Mouse (Mus musculus): ENCODE measurements at regions not wholly inside any gene's neighbourhood (a gene's known extent, or its start where the extent isn't known, plus 50 kb on each side); places are given as distances from the start of the nearest gene placed in this dataset.

DNA sequence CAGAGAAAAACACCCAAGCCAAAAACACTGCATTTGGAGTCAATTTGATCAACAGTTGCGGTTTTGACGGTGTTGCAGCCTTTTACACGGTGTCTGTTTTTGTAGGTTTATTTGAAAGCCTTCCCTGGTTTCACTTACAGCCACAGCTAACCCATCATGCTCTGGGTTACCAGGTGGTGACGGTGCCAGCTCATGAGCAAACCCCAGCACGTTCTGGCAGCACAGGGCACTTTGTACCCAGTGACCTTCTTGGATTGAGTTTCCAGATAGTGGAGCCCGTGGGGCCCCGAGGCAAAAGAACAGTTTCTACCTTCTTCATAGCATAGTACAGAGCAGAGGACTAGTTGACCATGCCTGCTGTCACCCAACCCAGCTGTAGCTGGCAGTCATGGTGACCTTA lies 152.6 kb upstream of the F930015N05Rik start:
- Histone ChIP-seq H3K4me3 (ENCODE audit: insufficient read depth in 1 of 2, low read depth in 1 of 2, low read length in 2 of 2, poor library complexity in 1 of 2, severe bottlenecking in 1 of 2) (no peak overlapping the region), H3K9me3 (ENCODE audit: control insufficient read depth, insufficient read depth, low read depth, low read length) (no peaks in the 10 kb centered on the region), H3K27ac (ENCODE audit: insufficient read depth, low read depth, low read length, poor library complexity, severe bottlenecking) (no peak overlapping the region), H3K9ac (ENCODE audit: insufficient read depth, low read depth, low read length, poor library complexity, severe bottlenecking) (no peak overlapping the region), H3K4me1 (ENCODE audit: control insufficient read depth in 2 of 2, insufficient read depth in 2 of 2, low read length in 2 of 2, poor library complexity in 1 of 2) (no peaks in the 10 kb centered on the region), H3K36me3 (ENCODE audit: control insufficient read depth, insufficient read depth, low read length, poor library complexity, severe bottlenecking) (no peaks in the 10 kb centered on the region)
- in situ Hi-C loops (cut with MboI; ENCODE audit: low sequenced_read_pairs in 2 of 2, unreplicated experiment in 2 of 2) = no loop called here
- TF ChIP-seq HCFC1 (IDR thresholded peaks at IDR 0.05; ENCODE audit: borderline replicate concordance, insufficient read depth, low read length) (no peak), ZC3H11A (IDR thresholded peaks at IDR 0.05; ENCODE audit: borderline replicate concordance, low read depth, low read length) (no peak), ZNF384 (IDR thresholded peaks at IDR 0.05; ENCODE audit: low read depth, low read length) (no peak), MAFK (IDR thresholded peaks at IDR 0.05; ENCODE audit: insufficient read depth, low read depth, low read length) (no peak), CHD2 (IDR thresholded peaks at IDR 0.05; ENCODE audit: low read depth, low read length) (no peak)
- DNase-seq (ENCODE audit: low read depth, low spot score) = no peak

DNA sequence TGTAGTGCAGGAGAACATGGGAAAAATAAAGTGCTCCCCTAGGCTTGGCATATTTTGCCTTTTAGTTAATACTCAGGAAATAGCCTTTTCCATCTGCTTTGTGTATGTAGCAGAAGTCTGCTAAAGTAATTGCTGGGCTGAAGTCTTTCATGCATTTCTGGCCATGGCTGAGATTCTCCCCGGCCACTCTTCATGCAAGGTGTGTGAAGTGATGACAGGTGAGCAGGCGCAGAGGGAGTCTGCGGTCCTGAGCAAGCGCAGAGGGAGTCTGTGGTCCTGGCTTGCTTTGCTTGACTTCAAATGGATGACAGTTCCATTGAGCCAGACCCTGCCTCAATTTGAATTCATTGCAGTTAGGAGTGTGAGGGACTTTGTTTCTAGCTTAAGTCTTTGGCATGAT lies 153.6 kb upstream of the F930015N05Rik start:
- TF ChIP-seq MAFK (IDR thresholded peaks at IDR 0.05; ENCODE audit: insufficient read depth, low read depth, low read length) (no peak), ZC3H11A (IDR thresholded peaks at IDR 0.05; ENCODE audit: borderline replicate concordance, low read depth, low read length) (no peak), HCFC1 (IDR thresholded peaks at IDR 0.05; ENCODE audit: borderline replicate concordance, insufficient read depth, low read length) (no peak), CHD2 (IDR thresholded peaks at IDR 0.05; ENCODE audit: low read depth, low read length) (no peak), ZNF384 (IDR thresholded peaks at IDR 0.05; ENCODE audit: low read depth, low read length) (no peak)
- in situ Hi-C loops (cut with MboI; ENCODE audit: low sequenced_read_pairs in 2 of 2, unreplicated experiment in 2 of 2) = no loop called here
- no peaks in the 10 kb centered on the region for H3K4me1 ChIP-seq (ENCODE audit: control insufficient read depth in 2 of 2, insufficient read depth in 2 of 2, low read length in 2 of 2, poor library complexity in 1 of 2)
- no peak for DNase-seq (ENCODE audit: low read depth, low spot score)
- H3K9ac ChIP-seq (ENCODE audit: insufficient read depth, low read depth, low read length, poor library complexity, severe bottlenecking) = no peak overlapping the region
- no peak overlapping the region for H3K4me3 ChIP-seq (ENCODE audit: insufficient read depth in 1 of 2, low read depth in 1 of 2, low read length in 2 of 2, poor library complexity in 1 of 2, severe bottlenecking in 1 of 2)
- no peak overlapping the region for H3K27ac ChIP-seq (ENCODE audit: insufficient read depth, low read depth, low read length, poor library complexity, severe bottlenecking)
- H3K9me3 ChIP-seq (ENCODE audit: control insufficient read depth, insufficient read depth, low read depth, low read length) = no peaks in the 10 kb centered on the region
- no peaks in the 10 kb centered on the region for H3K36me3 ChIP-seq (ENCODE audit: control insufficient read depth, insufficient read depth, low read length, poor library complexity, severe bottlenecking)

DNA sequence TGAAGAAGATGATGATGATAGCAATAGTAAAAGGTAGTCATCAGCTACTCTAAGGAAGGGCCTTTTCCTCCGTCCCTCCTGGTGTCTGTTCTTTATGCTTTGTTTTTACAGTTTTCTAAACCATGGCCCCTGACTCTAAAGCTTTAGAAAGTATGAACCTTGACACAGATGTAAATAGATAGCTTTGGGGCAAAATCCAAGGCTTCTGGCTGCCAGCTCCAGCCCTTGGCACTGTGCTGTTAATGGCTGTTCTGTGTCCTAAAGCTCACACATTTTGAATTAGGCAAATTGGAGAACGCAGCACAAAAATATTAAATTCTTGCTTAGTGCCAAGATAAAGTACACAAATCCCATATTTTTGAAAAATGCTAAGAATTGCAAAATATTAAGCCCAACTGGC lies 155.8 kb upstream of the F930015N05Rik start:
- in situ Hi-C loops (cut with MboI; ENCODE audit: low sequenced_read_pairs in 2 of 2, unreplicated experiment in 2 of 2) = no loop called here
- no peaks in the 10 kb centered on the region for H3K4me1 ChIP-seq (ENCODE audit: control insufficient read depth in 2 of 2, insufficient read depth in 2 of 2, low read length in 2 of 2, poor library complexity in 1 of 2)
- TF ChIP-seq ZC3H11A (IDR thresholded peaks at IDR 0.05; ENCODE audit: borderline replicate concordance, low read depth, low read length) (no peak), MAFK (IDR thresholded peaks at IDR 0.05; ENCODE audit: insufficient read depth, low read depth, low read length) (no peak), HCFC1 (IDR thresholded peaks at IDR 0.05; ENCODE audit: borderline replicate concordance, insufficient read depth, low read length) (no peak), ZNF384 (IDR thresholded peaks at IDR 0.05; ENCODE audit: low read depth, low read length) (no peak), CHD2 (IDR thresholded peaks at IDR 0.05; ENCODE audit: low read depth, low read length) (no peak)
- H3K27ac ChIP-seq (ENCODE audit: insufficient read depth, low read depth, low read length, poor library complexity, severe bottlenecking) = no peak overlapping the region
- DNase-seq (ENCODE audit: low read depth, low spot score) = no peak
- H3K4me3 ChIP-seq (ENCODE audit: insufficient read depth in 1 of 2, low read depth in 1 of 2, low read length in 2 of 2, poor library complexity in 1 of 2, severe bottlenecking in 1 of 2) = no peak overlapping the region
- no peaks in the 10 kb centered on the region for H3K36me3 ChIP-seq (ENCODE audit: control insufficient read depth, insufficient read depth, low read length, poor library complexity, severe bottlenecking)
- H3K9me3 ChIP-seq (ENCODE audit: control insufficient read depth, insufficient read depth, low read depth, low read length) = no peaks in the 10 kb centered on the region
- H3K9ac ChIP-seq (ENCODE audit: insufficient read depth, low read depth, low read length, poor library complexity, severe bottlenecking) = no peak overlapping the region

DNA sequence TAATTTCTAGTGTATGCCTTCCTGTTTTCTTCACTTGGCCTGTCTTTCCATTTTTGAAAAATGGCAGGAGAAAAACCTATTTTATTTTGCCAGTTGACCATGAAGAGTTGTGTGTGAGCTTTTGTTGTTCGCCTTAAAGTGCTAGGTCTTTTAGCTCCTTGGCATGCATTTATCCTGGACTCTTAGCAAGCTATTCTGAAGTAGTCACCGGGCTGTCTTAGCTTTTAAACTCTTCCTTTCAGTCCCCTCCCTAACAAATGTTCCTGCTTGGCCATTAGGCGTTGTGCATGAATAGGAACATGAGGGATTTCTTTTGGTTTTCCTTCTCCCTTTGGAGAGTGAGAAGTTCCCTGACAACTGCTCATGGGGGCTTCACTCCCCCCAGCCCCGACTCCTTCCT lies 160.9 kb upstream of the F930015N05Rik start:
- in situ Hi-C loops (cut with MboI; ENCODE audit: low sequenced_read_pairs in 2 of 2, unreplicated experiment in 2 of 2) = no loop called here
- TF ChIP-seq HCFC1 (IDR thresholded peaks at IDR 0.05; ENCODE audit: borderline replicate concordance, insufficient read depth, low read length) (no peak), CHD2 (IDR thresholded peaks at IDR 0.05; ENCODE audit: low read depth, low read length) (no peak), ZNF384 (IDR thresholded peaks at IDR 0.05; ENCODE audit: low read depth, low read length) (no peak), ZC3H11A (IDR thresholded peaks at IDR 0.05; ENCODE audit: borderline replicate concordance, low read depth, low read length) (no peak), MAFK (IDR thresholded peaks at IDR 0.05; ENCODE audit: insufficient read depth, low read depth, low read length) (no peak)
- H3K9me3 ChIP-seq (ENCODE audit: control insufficient read depth, insufficient read depth, low read depth, low read length) = no peaks in the 10 kb centered on the region

DNA sequence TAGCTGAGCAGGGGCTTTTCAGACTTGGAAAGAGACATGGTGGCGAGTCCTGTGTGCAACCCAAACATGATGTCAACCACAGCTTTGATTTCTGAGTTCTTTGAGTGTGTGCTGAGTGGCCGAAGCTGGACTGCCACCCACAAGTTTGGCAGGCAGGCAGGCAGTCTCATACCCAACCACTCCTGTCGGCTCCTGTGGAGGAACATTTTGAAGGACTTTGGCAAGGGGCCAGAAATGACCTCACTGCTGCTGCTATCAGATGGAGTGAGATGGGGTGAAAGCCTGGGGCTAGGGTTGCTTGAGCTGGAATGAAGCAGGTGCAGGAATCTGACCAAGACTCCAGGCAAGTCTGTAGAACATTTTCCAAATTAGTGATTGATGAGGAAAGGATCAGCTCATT lies 162.7 kb upstream of the F930015N05Rik start:
- DNase-seq (ENCODE audit: low read depth, low spot score) = no peak
- in situ Hi-C loops (cut with MboI; ENCODE audit: low sequenced_read_pairs in 2 of 2, unreplicated experiment in 2 of 2) = no loop called here
- Histone ChIP-seq H3K4me1 (ENCODE audit: control insufficient read depth in 2 of 2, insufficient read depth in 2 of 2, low read length in 2 of 2, poor library complexity in 1 of 2) (no peaks in the 10 kb centered on the region), H3K4me3 (ENCODE audit: insufficient read depth in 1 of 2, low read depth in 1 of 2, low read length in 2 of 2, poor library complexity in 1 of 2, severe bottlenecking in 1 of 2) (no peak overlapping the region), H3K9me3 (ENCODE audit: control insufficient read depth, insufficient read depth, low read depth, low read length) (no peaks in the 10 kb centered on the region), H3K36me3 (ENCODE audit: control insufficient read depth, insufficient read depth, low read length, poor library complexity, severe bottlenecking) (no peaks in the 10 kb centered on the region), H3K27ac (ENCODE audit: insufficient read depth, low read depth, low read length, poor library complexity, severe bottlenecking) (no peak overlapping the region), H3K9ac (ENCODE audit: insufficient read depth, low read depth, low read length, poor library complexity, severe bottlenecking) (no peak overlapping the region)
- TF ChIP-seq MAFK (IDR thresholded peaks at IDR 0.05; ENCODE audit: insufficient read depth, low read depth, low read length) (no peak), ZC3H11A (IDR thresholded peaks at IDR 0.05; ENCODE audit: borderline replicate concordance, low read depth, low read length) (no peak), ZNF384 (IDR thresholded peaks at IDR 0.05; ENCODE audit: low read depth, low read length) (no peak)

More for the DNA sequence above, 160.9 kb upstream of the F930015N05Rik start:
- DNase-seq (ENCODE audit: low read depth, low spot score) = no peak
- Histone ChIP-seq H3K36me3 (ENCODE audit: control insufficient read depth, insufficient read depth, low read length, poor library complexity, severe bottlenecking) (no peaks in the 10 kb centered on the region), H3K4me1 (ENCODE audit: control insufficient read depth in 2 of 2, insufficient read depth in 2 of 2, low read length in 2 of 2, poor library complexity in 1 of 2) (no peaks in the 10 kb centered on the region), H3K27ac (ENCODE audit: insufficient read depth, low read depth, low read length, poor library complexity, severe bottlenecking) (no peak overlapping the region), H3K4me3 (ENCODE audit: insufficient read depth in 1 of 2, low read depth in 1 of 2, low read length in 2 of 2, poor library complexity in 1 of 2, severe bottlenecking in 1 of 2) (no peak overlapping the region), H3K9ac (ENCODE audit: insufficient read depth, low read depth, low read length, poor library complexity, severe bottlenecking) (no peak overlapping the region)
